Mouse (Mus musculus): ENCODE data around the gene Kctd5. TPM values are rescaled to one million over a fixed set of nuclear protein-coding genes. Genes with fewer than 3 reads are reported as not detected.
A peak's percentile ranks its signal among the peaks of the same experiment; 100 is the strongest.

Kctd5 gene
- polyA plus RNA-seq, 1 experiment from 2014 or later: 62.9 TPM

DNA sequence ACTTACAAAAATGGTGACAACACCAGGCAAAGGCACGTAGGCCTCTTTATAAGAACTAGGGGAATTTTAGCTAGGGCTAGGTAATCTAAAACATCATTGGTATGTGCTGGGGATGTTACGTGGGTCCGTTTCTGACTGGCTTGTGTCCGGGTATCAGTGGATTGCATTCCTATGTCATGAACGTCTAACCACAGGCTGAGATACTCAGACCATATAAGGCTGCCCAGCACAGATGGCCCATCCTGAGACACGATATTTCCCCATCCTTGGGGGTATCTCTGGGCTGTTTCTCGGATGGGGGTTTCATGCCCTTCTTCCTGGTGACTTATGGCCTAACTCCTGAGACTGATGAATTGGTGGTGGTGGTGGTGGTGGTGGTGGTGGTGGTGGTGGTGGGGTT, 38.2 kb downstream of the Kctd5 start:
- H3K4me3 ChIP-seq: no peak overlapping the region
- H3K9me3 ChIP-seq: no peaks in the 10 kb centered on the region
- no peaks in the 10 kb centered on the region for H3K4me1 ChIP-seq
- ATAC-seq (ENCODE audit: insufficient number of reproducible peaks, low FRiP score, low TSS enrichment, low read depth): no peak
- 67% methylated on average over 7 of the region's 7 CpGs for WGBS
- H3K9ac ChIP-seq: no peak overlapping the region
- no peaks in the 10 kb centered on the region for H3K27me3 ChIP-seq
- no peak overlapping the region for H3K4me2 ChIP-seq
- no peak overlapping the region for H3K27ac ChIP-seq
- no peaks in the 10 kb centered on the region for H3K36me3 ChIP-seq

DNA sequence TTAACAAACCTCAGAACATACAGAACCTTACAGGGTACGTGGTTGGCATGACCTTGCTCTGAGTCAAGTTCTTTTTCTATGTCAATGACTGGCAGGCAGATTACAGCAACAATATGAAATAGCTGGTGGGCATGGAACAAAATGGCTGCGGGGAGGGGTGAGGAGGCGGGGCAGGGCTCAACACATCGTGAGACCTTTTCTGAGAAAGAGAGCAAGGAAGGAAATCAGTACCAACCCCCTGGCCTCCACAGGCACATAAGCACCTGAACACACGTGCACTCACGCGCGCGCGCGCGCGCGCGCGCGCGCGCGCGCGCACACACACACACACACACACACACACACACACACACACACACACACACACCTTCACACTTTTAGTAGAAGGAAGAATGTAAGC, 42.7 kb downstream of the Kctd5 start:
- no peak for ATAC-seq (ENCODE audit: insufficient number of reproducible peaks, low FRiP score, low TSS enrichment, low read depth)
- H3K27ac ChIP-seq: no peak overlapping the region
- WGBS: 86% methylated on average over 19 of the region's 22 CpGs

DNA sequence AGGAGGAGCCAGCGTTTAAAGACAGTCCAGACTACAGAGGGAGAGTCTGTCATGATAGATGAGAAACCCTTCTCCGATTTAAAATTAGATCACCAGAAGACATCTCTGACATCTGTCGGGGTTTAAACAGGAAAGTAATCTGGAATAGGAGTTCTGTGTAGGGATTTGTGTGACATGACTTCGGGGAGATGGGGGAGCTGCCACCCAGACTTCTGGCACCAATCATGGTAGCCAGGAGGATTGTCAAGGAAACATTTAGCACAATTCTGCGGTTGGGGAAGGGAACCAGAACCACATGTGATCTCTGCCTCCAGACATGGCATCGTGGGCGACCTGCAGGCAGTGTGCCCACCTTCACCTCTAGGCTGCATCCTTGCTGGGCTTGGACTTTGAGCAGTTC, 43.8 kb downstream of the Kctd5 start:
- H3K27me3 ChIP-seq: no peaks in the 10 kb centered on the region
- H3K4me1 ChIP-seq: no peaks in the 10 kb centered on the region
- no peak overlapping the region for H3K9ac ChIP-seq
- no peak for ATAC-seq (ENCODE audit: insufficient number of reproducible peaks, low FRiP score, low TSS enrichment, low read depth)
- H3K4me3 ChIP-seq: no peak overlapping the region
- H3K4me2 ChIP-seq: no peak overlapping the region
- no peaks in the 10 kb centered on the region for H3K9me3 ChIP-seq
- no peaks in the 10 kb centered on the region for H3K36me3 ChIP-seq
- H3K27ac ChIP-seq: no peak overlapping the region
- 71% methylated on average over 7 of the region's 7 CpGs for WGBS

More for the DNA sequence above, 42.7 kb downstream of the Kctd5 start:
- Histone ChIP-seq H3K4me3 (no peak overlapping the region), H3K36me3 (no peaks in the 10 kb centered on the region), H3K9ac (no peak overlapping the region), H3K4me1 (no peaks in the 10 kb centered on the region), H3K4me2 (no peak overlapping the region), H3K27me3 (no peaks in the 10 kb centered on the region), H3K9me3 (no peaks in the 10 kb centered on the region)

DNA sequence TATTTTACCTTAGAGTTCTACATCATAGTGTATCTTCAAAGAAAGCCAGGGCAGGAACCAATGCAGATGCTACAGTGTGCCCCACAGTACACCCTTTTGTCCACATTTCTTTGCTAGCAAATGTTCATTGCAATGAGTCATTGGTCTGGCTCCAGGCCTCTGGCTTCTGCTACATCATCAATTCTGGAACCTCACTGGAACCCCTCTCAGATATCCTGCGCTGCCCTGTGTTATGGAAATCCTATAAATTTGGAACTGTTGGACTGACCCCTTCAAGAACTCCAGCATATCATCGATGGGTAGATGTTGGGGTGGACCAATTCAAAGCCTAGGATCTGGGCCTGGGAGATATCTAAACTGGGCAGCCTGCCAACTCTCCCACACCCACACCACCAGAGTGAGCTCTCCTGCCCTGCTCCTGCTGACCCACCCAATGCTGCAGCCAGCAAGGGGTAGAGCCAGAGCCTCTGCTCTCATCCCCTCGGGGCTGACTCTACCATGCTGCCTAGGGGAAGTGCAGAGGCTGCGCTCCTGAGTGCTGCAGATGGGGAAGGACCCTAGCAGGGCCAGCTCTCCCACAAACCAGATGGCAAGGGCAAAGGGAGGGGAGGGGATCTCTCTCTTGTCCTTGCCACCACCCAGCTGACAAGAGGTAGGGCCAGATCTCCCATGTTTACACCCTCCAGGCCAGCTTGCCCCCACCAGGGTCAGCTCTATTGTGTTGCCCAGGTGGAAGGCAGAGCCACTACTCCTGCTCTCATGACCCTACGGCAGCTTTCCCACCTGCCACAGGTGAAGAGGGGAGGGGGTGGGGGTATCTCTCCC, 51.7 kb downstream of the Kctd5 start:
- H3K4me3 ChIP-seq: no peak overlapping the region
- no peaks in the 10 kb centered on the region for H3K9me3 ChIP-seq
- H3K4me2 ChIP-seq: no peak overlapping the region
- peaks cover 7% of the 10 kb centered on the region for H3K4me1 ChIP-seq
- H3K36me3 ChIP-seq: no peaks in the 10 kb centered on the region
- peak; percentile 61; the same call in 1 of the 2 replicates for ATAC-seq (ENCODE audit: insufficient number of reproducible peaks, low FRiP score, low TSS enrichment, low read depth)
- H3K27ac ChIP-seq: 0 out of 2 replicates have a peak overlapping the region, but pooled peaks have one; percentile 33
- 61% methylated on average over 5 of the region's 5 CpGs for WGBS
- H3K9ac ChIP-seq: no peak overlapping the region
- no peaks in the 10 kb centered on the region for H3K27me3 ChIP-seq

DNA sequence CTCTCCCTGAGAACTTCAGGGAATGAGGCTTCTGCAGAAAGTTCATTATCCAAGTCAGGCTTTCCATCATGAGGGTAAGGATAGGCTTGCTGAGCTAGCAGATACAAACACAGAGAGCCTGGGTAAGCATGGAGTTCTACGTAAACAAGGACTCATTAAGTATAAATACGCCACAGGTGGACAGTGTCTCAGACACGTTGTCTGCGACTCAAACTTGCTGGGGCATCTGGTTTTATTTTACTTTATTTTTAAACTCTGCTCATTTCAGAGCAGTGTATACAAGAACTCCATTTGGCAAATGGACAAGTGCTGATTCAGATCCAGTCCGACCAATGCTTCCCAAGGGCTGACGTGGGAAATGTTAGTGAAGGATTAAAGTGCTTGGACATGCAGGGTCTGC, 52.6 kb downstream of the Kctd5 start:
- no peak overlapping the region for H3K4me2 ChIP-seq
- 35% methylated on average over 6 of the region's 6 CpGs for WGBS
- H3K4me3 ChIP-seq: no peak overlapping the region
- no peaks in the 10 kb centered on the region for H3K36me3 ChIP-seq
- no peak for ATAC-seq (ENCODE audit: insufficient number of reproducible peaks, low FRiP score, low TSS enrichment, low read depth)
- H3K27ac ChIP-seq: 0 out of 2 replicates have a peak overlapping the region, but pooled peaks have one; percentile 33
- peaks cover 7% of the 10 kb centered on the region for H3K4me1 ChIP-seq
- H3K9ac ChIP-seq: no peak overlapping the region
- H3K9me3 ChIP-seq: no peaks in the 10 kb centered on the region
- H3K27me3 ChIP-seq: no peaks in the 10 kb centered on the region

DNA sequence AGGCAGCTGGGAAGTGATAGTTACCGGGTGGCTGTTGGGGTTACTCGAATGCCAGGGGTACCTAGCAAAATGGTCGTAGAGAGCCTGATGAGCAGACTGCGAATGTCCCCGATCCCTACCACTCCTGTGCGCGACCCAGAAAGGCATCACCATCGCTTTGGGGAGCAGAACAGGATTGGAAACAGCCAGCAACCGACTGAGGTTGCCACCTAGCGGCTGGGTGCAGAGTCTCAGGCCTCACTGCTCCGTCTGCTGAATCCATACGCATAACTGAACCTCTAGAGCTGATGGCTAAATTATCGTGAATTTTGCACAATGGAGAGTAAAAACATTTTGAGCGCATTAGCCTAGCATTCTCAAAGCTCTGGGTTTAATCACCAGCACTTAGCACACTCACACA, 57.6 kb downstream of the Kctd5 start:
- H3K9ac ChIP-seq: no peak overlapping the region
- no peaks in the 10 kb centered on the region for H3K36me3 ChIP-seq
- H3K4me3 ChIP-seq: no peak overlapping the region
- no peak overlapping the region for H3K4me2 ChIP-seq
- no peaks in the 10 kb centered on the region for H3K4me1 ChIP-seq
- 26% methylated on average over 14 of the region's 14 CpGs for WGBS
- no peak overlapping the region for H3K27ac ChIP-seq
- no peaks in the 10 kb centered on the region for H3K27me3 ChIP-seq
- no peak for ATAC-seq (ENCODE audit: insufficient number of reproducible peaks, low FRiP score, low TSS enrichment, low read depth)
- no peaks in the 10 kb centered on the region for H3K9me3 ChIP-seq

DNA sequence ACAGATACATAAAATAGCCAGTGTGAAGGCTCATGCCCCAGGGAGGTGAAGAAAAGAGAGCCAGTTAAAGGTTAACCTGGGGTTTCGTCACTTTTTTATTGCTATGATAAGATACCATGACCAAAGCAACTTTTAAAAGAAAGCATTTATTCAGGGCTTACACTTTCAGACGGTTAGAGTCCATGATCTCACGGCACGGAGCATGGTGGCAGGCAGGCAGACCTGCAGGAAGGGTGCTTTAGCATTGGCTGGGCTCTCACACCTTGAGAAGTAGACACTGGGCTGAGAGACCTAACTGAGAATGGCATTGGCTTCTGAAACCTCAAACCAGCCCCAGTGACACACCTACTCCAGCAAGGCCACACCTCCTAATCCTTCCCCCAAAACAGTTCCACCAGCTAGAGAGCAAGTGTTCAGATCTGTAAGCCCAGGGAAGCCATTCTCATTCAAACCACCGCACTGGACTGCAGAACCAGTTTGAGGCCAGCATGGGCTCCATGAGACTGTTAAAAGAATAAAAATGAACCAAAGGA, 58.8 kb downstream of the Kctd5 start:
- no peaks in the 10 kb centered on the region for H3K9me3 ChIP-seq
- H3K4me3 ChIP-seq: no peak overlapping the region
- WGBS: 87% methylated on average over 5 of the region's 5 CpGs
- no peaks in the 10 kb centered on the region for H3K27me3 ChIP-seq
- H3K27ac ChIP-seq: no peak overlapping the region
- no peak overlapping the region for H3K4me2 ChIP-seq
- H3K36me3 ChIP-seq: no peaks in the 10 kb centered on the region
- no peak for ATAC-seq (ENCODE audit: insufficient number of reproducible peaks, low FRiP score, low TSS enrichment, low read depth)
- no peaks in the 10 kb centered on the region for H3K4me1 ChIP-seq
- no peak overlapping the region for H3K9ac ChIP-seq

DNA sequence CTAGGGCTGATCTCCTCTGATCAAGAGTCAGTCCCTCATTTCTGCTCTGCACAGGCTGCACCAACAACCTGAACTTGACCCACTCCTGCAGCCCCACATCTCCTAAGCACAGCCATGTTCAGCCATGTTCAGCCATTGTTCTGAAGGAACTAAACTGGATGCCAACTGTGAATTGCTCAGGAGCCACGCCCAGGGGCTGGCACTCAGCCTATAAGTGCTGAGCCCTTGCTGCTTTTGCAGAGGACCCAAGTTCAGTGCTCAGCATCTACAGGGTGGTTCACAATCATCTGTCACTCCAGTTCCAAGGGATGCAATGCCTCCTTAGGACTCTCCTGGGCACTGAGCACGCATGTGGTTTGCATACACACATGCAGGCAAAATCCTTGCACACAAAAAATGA, 60.4 kb downstream of the Kctd5 start:
- H3K9me3 ChIP-seq: no peaks in the 10 kb centered on the region
- no peaks in the 10 kb centered on the region for H3K4me1 ChIP-seq
- no peak overlapping the region for H3K27ac ChIP-seq
- 78% methylated on average over 2 of the region's 2 CpGs for WGBS
- no peaks in the 10 kb centered on the region for H3K27me3 ChIP-seq
- no peak for ATAC-seq (ENCODE audit: insufficient number of reproducible peaks, low FRiP score, low TSS enrichment, low read depth)
- H3K4me2 ChIP-seq: no peak overlapping the region
- no peaks in the 10 kb centered on the region for H3K36me3 ChIP-seq
- H3K4me3 ChIP-seq: no peak overlapping the region
- H3K9ac ChIP-seq: no peak overlapping the region

DNA sequence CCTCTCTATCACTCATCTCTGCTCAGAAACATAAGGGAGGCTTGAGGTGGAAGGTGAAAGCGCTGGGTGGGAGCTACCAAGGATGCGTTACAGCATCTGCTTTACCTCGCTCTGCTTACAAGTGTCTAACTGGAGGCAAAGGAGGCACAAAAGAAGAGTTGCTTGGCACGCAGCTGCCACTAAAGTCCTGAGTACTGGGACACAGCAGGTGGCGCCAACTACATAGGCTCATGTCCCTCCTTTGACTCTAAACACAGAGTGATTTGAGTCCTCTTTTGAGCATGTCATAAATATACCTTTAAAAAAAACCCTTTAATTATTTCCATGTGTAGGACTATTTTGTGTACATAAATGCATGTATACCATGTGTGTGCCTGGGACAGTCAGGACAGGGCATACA, 63.7 kb downstream of the Kctd5 start:
- no peak for ATAC-seq (ENCODE audit: insufficient number of reproducible peaks, low FRiP score, low TSS enrichment, low read depth)
- 45% methylated on average over 5 of the region's 5 CpGs for WGBS
- no peaks in the 10 kb centered on the region for H3K4me1 ChIP-seq
- H3K36me3 ChIP-seq: no peaks in the 10 kb centered on the region
- no peak overlapping the region for H3K4me2 ChIP-seq
- no peaks in the 10 kb centered on the region for H3K9me3 ChIP-seq
- no peak overlapping the region for H3K27ac ChIP-seq
- H3K9ac ChIP-seq: no peak overlapping the region
- no peak overlapping the region for H3K4me3 ChIP-seq
- no peaks in the 10 kb centered on the region for H3K27me3 ChIP-seq

DNA sequence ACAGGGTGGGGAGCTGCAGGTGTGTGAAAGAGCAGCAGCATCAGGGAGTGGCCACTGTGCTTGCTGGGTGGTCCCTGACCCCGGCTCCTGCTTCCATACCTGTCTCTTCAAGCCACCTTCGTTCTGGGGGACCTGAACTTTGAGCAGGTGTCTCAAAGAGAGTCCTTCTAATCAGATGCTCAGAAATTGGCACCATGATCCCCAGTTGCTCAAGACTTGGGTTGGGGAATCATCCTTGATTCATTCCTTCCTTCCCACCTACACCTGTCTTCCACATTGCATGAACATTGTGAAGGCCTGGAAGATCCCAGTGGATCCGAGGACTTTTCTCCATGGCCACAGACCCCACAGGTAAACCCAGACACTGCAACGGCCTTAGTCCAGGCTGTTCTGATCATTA, 65.2 kb downstream of the Kctd5 start:
- ATAC-seq (ENCODE audit: insufficient number of reproducible peaks, low FRiP score, low TSS enrichment, low read depth): no peak
- Histone ChIP-seq H3K9me3 (no peaks in the 10 kb centered on the region), H3K4me2 (no peak overlapping the region), H3K4me1 (no peaks in the 10 kb centered on the region), H3K27ac (no peak overlapping the region), H3K36me3 (no peaks in the 10 kb centered on the region), H3K27me3 (no peaks in the 10 kb centered on the region), H3K4me3 (no peak overlapping the region), H3K9ac (no peak overlapping the region)
- WGBS: 62% methylated on average over 4 of the region's 4 CpGs

DNA sequence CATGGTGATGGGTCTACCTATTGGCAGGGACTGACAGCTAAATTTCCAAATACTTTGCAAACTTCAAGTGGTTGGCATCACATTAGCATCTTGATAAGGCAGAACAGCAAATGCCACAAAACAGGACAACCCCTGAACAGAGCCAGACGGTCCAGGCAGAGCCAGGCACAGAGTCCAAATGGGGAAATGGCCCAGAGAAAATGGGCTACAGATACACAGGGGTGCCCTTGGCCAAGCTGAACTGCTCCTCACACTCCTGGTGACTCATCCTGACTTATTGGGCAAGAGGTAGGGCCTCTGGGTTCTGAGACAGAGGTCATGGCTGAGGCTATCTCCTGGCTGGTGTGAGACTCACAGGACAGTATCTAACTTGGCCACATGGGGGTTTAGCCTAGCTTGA, 65.9 kb downstream of the Kctd5 start:
- Histone ChIP-seq H3K27me3 (no peaks in the 10 kb centered on the region), H3K27ac (no peak overlapping the region), H3K9ac (no peak overlapping the region), H3K36me3 (no peaks in the 10 kb centered on the region), H3K4me3 (no peak overlapping the region), H3K9me3 (no peaks in the 10 kb centered on the region), H3K4me2 (no peak overlapping the region), H3K4me1 (no peaks in the 10 kb centered on the region)
- no peak for ATAC-seq (ENCODE audit: insufficient number of reproducible peaks, low FRiP score, low TSS enrichment, low read depth)
- 57% methylated on average over 1 of the region's 1 CpGs for WGBS

DNA sequence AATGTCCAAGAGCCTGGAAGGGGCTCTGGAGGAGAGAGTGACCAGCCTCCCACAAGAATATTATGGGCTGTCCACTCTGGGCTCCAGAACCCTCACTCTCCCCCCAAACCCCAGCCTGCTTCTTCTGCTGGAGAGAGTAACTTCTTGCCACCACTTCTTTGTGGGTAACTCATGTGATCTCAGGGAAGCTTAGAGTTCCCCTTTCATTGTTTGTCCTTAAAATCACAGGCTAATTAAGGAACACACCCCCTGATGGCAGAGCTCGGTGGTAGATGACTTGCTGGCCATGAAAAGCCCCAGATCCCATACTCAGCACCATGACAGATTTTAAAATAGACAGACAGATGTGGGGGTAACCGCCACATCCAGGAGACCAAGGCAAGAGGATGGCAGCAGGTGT, 66.4 kb downstream of the Kctd5 start:
- Histone ChIP-seq H3K4me1 (no peaks in the 10 kb centered on the region), H3K4me2 (no peak overlapping the region), H3K9ac (no peak overlapping the region), H3K4me3 (no peak overlapping the region), H3K27ac (no peak overlapping the region), H3K27me3 (no peaks in the 10 kb centered on the region), H3K36me3 (no peaks in the 10 kb centered on the region), H3K9me3 (no peaks in the 10 kb centered on the region)
- WGBS: 53% methylated on average over 2 of the region's 2 CpGs
- ATAC-seq (ENCODE audit: insufficient number of reproducible peaks, low FRiP score, low TSS enrichment, low read depth): no peak

Measured in limb, embryonic 15.5 days (tissue).